Mouse (Mus musculus): Measurements from ENCODE around the gene Dlx1. TPM values are rescaled to one million over a fixed set of nuclear protein-coding genes. Genes with fewer than 3 reads are reported as not detected.

The Dlx1 gene
- total RNA-seq (2012; rRNA removed) (0.17 and 0.21 TPM in 2 replicates), total RNA-seq (2014; rRNA removed) (0.07 and 0.11 TPM in 2 replicates), polyA plus RNA-seq (2012; ENCODE audit: insufficient read length, low read depth) (0.27 TPM in 1 of 2 replicates, not detected in the other)

- H3K4me1 ChIP-seq (ENCODE audit: control insufficient read depth in 1 of 2, insufficient read depth in 2 of 2), result peaks cover 0 to 3% of the 10 kb centered on the region in 2 experiments; a peak in 2 of 4 replicates
- in situ Hi-C loops (cut with MboI; ENCODE audit: low pct_ligation_motif_present, low pct_unique_long_range_greater_than_20kb, low sequenced_read_pairs) (loop anchor here (5.0 to 25.0 kb wide), 2 partner anchors 71 to 241 kb away; no protein-coding TSS in a partner anchor), dilution Hi-C loops (cut with MboI; ENCODE audit: extremely low pct_ligation_motif_present, extremely low pct_unique_long_range_greater_than_20kb, low sequenced_read_pairs) (no loop called here)
- H3K9me3 ChIP-seq (replicated peaks; ENCODE audit: low read length), result peaks cover 23% of the 10 kb centered on the region
- no peak within 1 kb of the TSS for H3K27ac ChIP-seq (ENCODE audit: insufficient read depth, low read depth)
- H3K79me2 ChIP-seq (replicated peaks; ENCODE audit: control insufficient read depth, extremely low read depth, insufficient read depth, poor library complexity, severe bottlenecking), result no peaks in the 10 kb centered on the region
- DNase-seq (ENCODE audit: extremely low read depth), result no peak
- H3K9ac ChIP-seq (ENCODE audit: insufficient read depth, low read depth), result no peak within 1 kb of the TSS
- no peaks in the 10 kb centered on the region for H3K27me3 ChIP-seq (replicated peaks)
- H3K36me3 ChIP-seq (replicated peaks in 1 of 2; ENCODE audit: control insufficient read depth in 1 of 2, insufficient read depth in 1 of 2, low read length in 1 of 2), result no peaks in the 10 kb centered on the region
- no peak for TF ChIP-seq POLR2AphosphoS2 (IDR thresholded peaks at IDR 0.05; ENCODE audit: low read depth, low read length)
- no peak for TF ChIP-seq ZNF384 (IDR thresholded peaks at IDR 0.05; ENCODE audit: low read depth, low read length)
- TF ChIP-seq CTCF (conservative IDR thresholded peaks at IDR 0.05 in 1 of 2, IDR thresholded peaks at IDR 0.05 in 1 of 2; ENCODE audit: low read depth in 2 of 2, low read length in 2 of 2), result no peak
- TF ChIP-seq JUND (conservative IDR thresholded peaks at IDR 0.05; ENCODE audit: low read depth, low read length), result no peak
- no peak for TF ChIP-seq JUN (IDR thresholded peaks at IDR 0.05; ENCODE audit: insufficient read depth, low read depth, low read length)
- no peak for TF ChIP-seq TBP (conservative IDR thresholded peaks at IDR 0.05; ENCODE audit: low read depth, low read length)
- no peak for TF ChIP-seq NRF1 (IDR thresholded peaks at IDR 0.05; ENCODE audit: low read depth, low read length)
- TF ChIP-seq MXI1 (IDR thresholded peaks at IDR 0.05; ENCODE audit: low read depth, low read length), result no peak
- no peak for TF ChIP-seq EP300 (IDR thresholded peaks at IDR 0.05; ENCODE audit: low read length)
- TF ChIP-seq ETS1 (conservative IDR thresholded peaks at IDR 0.05; ENCODE audit: low read depth, low read length), result no peak
- TF ChIP-seq MEF2A (IDR thresholded peaks at IDR 0.05; ENCODE audit: borderline replicate concordance, low read depth, low read length), result no peak
- TF ChIP-seq TCF12 (IDR thresholded peaks at IDR 0.05; ENCODE audit: low read depth, low read length), result no peak
- TF ChIP-seq POLR2A (IDR thresholded peaks at IDR 0.05; ENCODE audit: low read depth, low read length), result no peak
- TF ChIP-seq UBTF (IDR thresholded peaks at IDR 0.05; ENCODE audit: low read depth, low read length), result no peak
- TF ChIP-seq IRF4 (IDR thresholded peaks at IDR 0.05; ENCODE audit: low read depth, low read length), result no peak
- no peak for TF ChIP-seq CHD2 (IDR thresholded peaks at IDR 0.05; ENCODE audit: low read length)
- TF ChIP-seq E2F4 (IDR thresholded peaks at IDR 0.05; ENCODE audit: insufficient replicate concordance, low read depth, low read length), result no peak
- no peak within 1 kb of the TSS for H3K4me2 ChIP-seq (ENCODE audit: insufficient read depth, low read depth, poor library complexity, severe bottlenecking)
- no peak within 1 kb of the TSS for H3K4me3 ChIP-seq (replicated peaks in 1 of 3; ENCODE audit: low read depth in 2 of 3, low read length in 2 of 3, poor library complexity in 1 of 3)
Measured at GRCm38 (mm10) chr2:71528014-71528713, at the start of gene Dlx1. Gene Dlx1, plus strand, starts transcription at chr2:71528113.

GRCm38 (mm10) chr2:71479917-71480316 lies 48.0 kb upstream of the Dlx1 start:
- Histone ChIP-seq H3K9ac (ENCODE audit: insufficient read depth, low read depth) (no peak overlapping the region; the same call in 1 of the 2 replicates), H3K79me2 (replicated peaks; ENCODE audit: control insufficient read depth, extremely low read depth, insufficient read depth, poor library complexity, severe bottlenecking) (peaks cover 2% of the 10 kb centered on the region; the same call in 1 of the 2 replicates), H3K4me2 (ENCODE audit: insufficient read depth, low read depth, poor library complexity, severe bottlenecking) (peak overlapping the region; percentile 6), H3K27me3 (replicated peaks) (no peaks in the 10 kb centered on the region), H3K9me3 (replicated peaks; ENCODE audit: low read length) (peaks cover 5% of the 10 kb centered on the region), H3K4me3 (replicated peaks in 1 of 3; ENCODE audit: low read depth in 2 of 3, low read length in 2 of 3, poor library complexity in 1 of 3) (no peak overlapping the region), H3K4me1 (ENCODE audit: control insufficient read depth in 1 of 2, insufficient read depth in 2 of 2) (peaks cover 2 to 33% of the 10 kb centered on the region in 2 experiments; a peak in 3 of 4 replicates), H3K36me3 (replicated peaks in 1 of 2; ENCODE audit: control insufficient read depth in 1 of 2, insufficient read depth in 1 of 2, low read length in 1 of 2) (peaks cover 0 to 11% of the 10 kb centered on the region in 2 experiments), H3K27ac (ENCODE audit: insufficient read depth, low read depth) (no peak overlapping the region)
- peak; percentile 49 for DNase-seq (ENCODE audit: extremely low read depth)
- TF ChIP-seq ELF1 (IDR thresholded peaks at IDR 0.05; ENCODE audit: low read depth, low read length) (no peak), EP300 (IDR thresholded peaks at IDR 0.05; ENCODE audit: low read length) (peak; percentile 47; the same call in 1 of the 2 replicates), TCF12 (IDR thresholded peaks at IDR 0.05; ENCODE audit: low read depth, low read length) (no peak), UBTF (IDR thresholded peaks at IDR 0.05; ENCODE audit: low read depth, low read length) (0 out of 2 replicates have a peak, but pooled peaks have one; percentile 54), IRF4 (IDR thresholded peaks at IDR 0.05; ENCODE audit: low read depth, low read length) (peak; percentile 85)
- in situ Hi-C loops (cut with MboI; ENCODE audit: low pct_ligation_motif_present, low pct_unique_long_range_greater_than_20kb, low sequenced_read_pairs), result no loop called here
- dilution Hi-C loops (cut with MboI; ENCODE audit: extremely low pct_ligation_motif_present, extremely low pct_unique_long_range_greater_than_20kb, low sequenced_read_pairs), result no loop called here
